Mouse (Mus musculus): ENCODE data around the gene Rnf2. TPM values are rescaled to one million over a fixed set of nuclear protein-coding genes. Genes with fewer than 3 reads are reported as not detected.
"Not testable (repeated sequence)": the region's sequence is repeated elsewhere in the genome, so short reads cannot be mapped to it uniquely, and the experiment has no call there.

The Rnf2 gene
- polyA plus RNA-seq, 1 experiment from 2014 or later: 18.8 TPM

GRCm38 (mm10) chr1:151493826-151494225, 6.9 kb downstream of the Rnf2 start:
- no peak for TF ChIP-seq EP300 (IDR thresholded peaks at IDR 0.05; ENCODE audit: low read depth)
- no peak for TF ChIP-seq CTCF (IDR thresholded peaks at IDR 0.05; ENCODE audit: low read depth)
- peaks cover 38% of the 10 kb centered on the region for H3K4me1 ChIP-seq (ENCODE audit: insufficient read depth)
- H3K27ac ChIP-seq (ENCODE audit: low read depth): no peak overlapping the region
- no peak overlapping the region for H3K4me3 ChIP-seq (ENCODE audit: low read depth, low read length)
- no peak overlapping the region for H3K4me2 ChIP-seq (ENCODE audit: low read depth, low read length)
- H3K27me3 ChIP-seq (ENCODE audit: insufficient read depth, low read length): no peaks in the 10 kb centered on the region
- H3K36me3 ChIP-seq (replicated peaks; ENCODE audit: insufficient read depth, low read length): no peaks in the 10 kb centered on the region
- no peak for ATAC-seq
- no peaks in the 10 kb centered on the region for H3K9me3 ChIP-seq (ENCODE audit: low read length)
- no peak for DNase-seq
- no peak overlapping the region for H3K9ac ChIP-seq (replicated peaks)

- Histone ChIP-seq H3K27me3 (ENCODE audit: insufficient read depth, low read length) (no peaks in the 10 kb centered on the region), H3K9ac (replicated peaks) (no peak overlapping the region), H3K36me3 (replicated peaks; ENCODE audit: insufficient read depth, low read length) (no peaks in the 10 kb centered on the region), H3K4me3 (ENCODE audit: low read depth, low read length) (no peak overlapping the region), H3K4me1 (ENCODE audit: insufficient read depth) (peaks cover 37% of the 10 kb centered on the region), H3K9me3 (ENCODE audit: low read length) (no peaks in the 10 kb centered on the region), H3K27ac (ENCODE audit: low read depth) (no peak overlapping the region), H3K4me2 (ENCODE audit: low read depth, low read length) (no peak overlapping the region)
- DNase-seq (no peak), ATAC-seq (no peak)
- 27% methylated on average over 1 of the region's 1 CpGs for WGBS (ENCODE audit: insufficient replicate concordance)
- TF ChIP-seq EP300 (IDR thresholded peaks at IDR 0.05; ENCODE audit: low read depth): no peak
- TF ChIP-seq CTCF (IDR thresholded peaks at IDR 0.05; ENCODE audit: low read depth): peak; percentile 45
Observed at GRCm38 (mm10) chr1:151492419-151492818, 8.3 kb downstream of the Rnf2 start.

- Histone ChIP-seq H3K4me2 (ENCODE audit: low read depth, low read length) (no peak overlapping the region), H3K27me3 (ENCODE audit: insufficient read depth, low read length) (no peaks in the 10 kb centered on the region), H3K4me1 (ENCODE audit: insufficient read depth) (peaks cover 23% of the 10 kb centered on the region), H3K9ac (replicated peaks) (no peak overlapping the region), H3K27ac (ENCODE audit: low read depth) (no peak overlapping the region), H3K36me3 (replicated peaks; ENCODE audit: insufficient read depth, low read length) (no peaks in the 10 kb centered on the region), H3K4me3 (ENCODE audit: low read depth, low read length) (no peak overlapping the region), H3K9me3 (ENCODE audit: low read length) (no peaks in the 10 kb centered on the region)
- ATAC-seq (no peak; the same call in 1 of the 2 replicates), DNase-seq (no peak)
- 58% methylated on average over 6 of the region's 6 CpGs for WGBS (ENCODE audit: insufficient replicate concordance)
- TF ChIP-seq EP300 (IDR thresholded peaks at IDR 0.05; ENCODE audit: low read depth) (no peak), CTCF (IDR thresholded peaks at IDR 0.05; ENCODE audit: low read depth) (no peak)
Observed at GRCm38 (mm10) chr1:151489806-151490205, 10.9 kb downstream of the Rnf2 start.

- DNase-seq (no peak), ATAC-seq (no peak)
- Histone ChIP-seq H3K4me2 (ENCODE audit: low read depth, low read length) (no peak overlapping the region), H3K4me3 (ENCODE audit: low read depth, low read length) (no peak overlapping the region), H3K4me1 (ENCODE audit: insufficient read depth) (peaks cover 7% of the 10 kb centered on the region; the same call in 1 of the 2 replicates), H3K9ac (replicated peaks) (no peak overlapping the region), H3K27me3 (ENCODE audit: insufficient read depth, low read length) (no peaks in the 10 kb centered on the region), H3K9me3 (ENCODE audit: low read length) (no peaks in the 10 kb centered on the region), H3K36me3 (replicated peaks; ENCODE audit: insufficient read depth, low read length) (no peaks in the 10 kb centered on the region), H3K27ac (ENCODE audit: low read depth) (no peak overlapping the region)
- TF ChIP-seq CTCF (IDR thresholded peaks at IDR 0.05; ENCODE audit: low read depth): no peak
- TF ChIP-seq EP300 (IDR thresholded peaks at IDR 0.05; ENCODE audit: low read depth): no peak
- 51% methylated on average over 5 of the region's 5 CpGs for WGBS (ENCODE audit: insufficient replicate concordance)
Observed at GRCm38 (mm10) chr1:151484754-151485153, 16.0 kb downstream of the Rnf2 start.

GRCm38 (mm10) chr1:151483568-151483967, 17.2 kb downstream of the Rnf2 start:
- Histone ChIP-seq H3K27me3 (ENCODE audit: insufficient read depth, low read length) (no peaks in the 10 kb centered on the region), H3K4me3 (ENCODE audit: low read depth, low read length) (no peak overlapping the region), H3K27ac (ENCODE audit: low read depth) (no peak overlapping the region; the same call in 1 of the 2 replicates), H3K9ac (replicated peaks) (no peak overlapping the region), H3K36me3 (replicated peaks; ENCODE audit: insufficient read depth, low read length) (0 out of 2 replicates have a peak, but pooled peaks cover under 1% of the 10 kb centered on the region), H3K9me3 (ENCODE audit: low read length) (no peaks in the 10 kb centered on the region), H3K4me2 (ENCODE audit: low read depth, low read length) (no peak overlapping the region), H3K4me1 (ENCODE audit: insufficient read depth) (peaks cover 7% of the 10 kb centered on the region; the same call in 1 of the 2 replicates)
- DNase-seq (no peak), ATAC-seq (peak; percentile 35; the same call in 1 of the 2 replicates)
- peak; percentile 62 for TF ChIP-seq CTCF (IDR thresholded peaks at IDR 0.05; ENCODE audit: low read depth)
- TF ChIP-seq EP300 (IDR thresholded peaks at IDR 0.05; ENCODE audit: low read depth): no peak
- WGBS (ENCODE audit: insufficient replicate concordance): 18% methylated on average over 1 of the region's 1 CpGs

- Histone ChIP-seq H3K9ac (replicated peaks) (no peak overlapping the region), H3K27ac (ENCODE audit: low read depth) (0 out of 2 replicates have a peak overlapping the region, but pooled peaks have one; percentile 37), H3K27me3 (ENCODE audit: insufficient read depth, low read length) (no peaks in the 10 kb centered on the region), H3K9me3 (ENCODE audit: low read length) (no peaks in the 10 kb centered on the region), H3K36me3 (replicated peaks; ENCODE audit: insufficient read depth, low read length) (peaks cover 8% of the 10 kb centered on the region; the same call in 1 of the 2 replicates), H3K4me3 (ENCODE audit: low read depth, low read length) (no peak overlapping the region), H3K4me1 (ENCODE audit: insufficient read depth) (peaks cover 5% of the 10 kb centered on the region; the same call in 1 of the 2 replicates), H3K4me2 (ENCODE audit: low read depth, low read length) (no peak overlapping the region)
- TF ChIP-seq EP300 (IDR thresholded peaks at IDR 0.05; ENCODE audit: low read depth) (no peak), CTCF (IDR thresholded peaks at IDR 0.05; ENCODE audit: low read depth) (no peak)
- DNase-seq: no peak
- peak; percentile 54; the same call in 1 of the 2 replicates for ATAC-seq
- 89% methylated on average over 1 of the region's 1 CpGs for WGBS (ENCODE audit: insufficient replicate concordance)
Observed at GRCm38 (mm10) chr1:151482497-151482896, 18.3 kb downstream of the Rnf2 start.

GRCm38 (mm10) chr1:151472386-151472785, 28.4 kb downstream of the Rnf2 start:
- not testable (repeated sequence) for H3K9ac ChIP-seq (replicated peaks); DNase-seq; H3K4me3 ChIP-seq (ENCODE audit: low read depth, low read length); H3K4me1 ChIP-seq (ENCODE audit: insufficient read depth); H3K27ac ChIP-seq (ENCODE audit: low read depth); H3K9me3 ChIP-seq (ENCODE audit: low read length); H3K4me2 ChIP-seq (ENCODE audit: low read depth, low read length); H3K27me3 ChIP-seq (ENCODE audit: insufficient read depth, low read length); ATAC-seq
- WGBS (ENCODE audit: insufficient replicate concordance): 83% methylated on average over 8 of the region's 8 CpGs
- peaks cover 53% of the 10 kb centered on the region for H3K36me3 ChIP-seq (replicated peaks; ENCODE audit: insufficient read depth, low read length)
